Mouse (Mus musculus): ENCODE data around the gene Slc25a34. TPM values are rescaled to one million over a fixed set of nuclear protein-coding genes. Genes with fewer than 3 reads are reported as not detected.

Slc25a34 gene
- total and polyA plus RNA-seq, 3 experiments: 0.16 TPM; not detected in 2

- TF ChIP-seq GATA1 (IDR thresholded peaks at IDR 0.05; ENCODE audit: borderline replicate concordance, low read length) (no peak), CTCF (IDR thresholded peaks at IDR 0.05; ENCODE audit: low read depth, low read length) (peak; percentile 82), POLR2AphosphoS5 (IDR thresholded peaks at IDR 0.05; ENCODE audit: insufficient replicate concordance, low read depth, low read length) (no peak), GATA2 (IDR thresholded peaks at IDR 0.05; ENCODE audit: borderline replicate concordance, low read depth, low read length) (no peak), TAL1 (conservative IDR thresholded peaks at IDR 0.05; ENCODE audit: low read depth, low read length) (no peak)
- no peak overlapping the region for H3K4me3 ChIP-seq (ENCODE audit: low read depth, low read length)
- DNase-seq (ENCODE audit: low spot score): peak; percentile 61
- H3K27me3 ChIP-seq (ENCODE audit: insufficient read depth, low read length): peaks cover 27% of the 10 kb centered on the region
- H3K9me3 ChIP-seq (replicated peaks): no peaks in the 10 kb centered on the region
- H3K4me1 ChIP-seq (ENCODE audit: insufficient read depth, low read depth, low read length): no peaks in the 10 kb centered on the region
- H3K36me3 ChIP-seq (replicated peaks): no peaks in the 10 kb centered on the region
- ATAC-seq (ENCODE audit: extremely low read depth, insufficient number of reproducible peaks, low FRiP score, poor library complexity, severe bottlenecking): no peak
Observed at GRCm38 (mm10) chr4:141574789-141575702, 48.6 kb downstream of the Slc25a34 start.

GRCm38 (mm10) chr4:141573359-141573966, 50.2 kb downstream of the Slc25a34 start:
- DNase-seq (ENCODE audit: low spot score) (no peak), ATAC-seq (ENCODE audit: extremely low read depth, insufficient number of reproducible peaks, low FRiP score, poor library complexity, severe bottlenecking) (no peak)
- H3K4me3 ChIP-seq (ENCODE audit: low read depth, low read length): no peak overlapping the region
- H3K4me1 ChIP-seq (ENCODE audit: insufficient read depth, low read depth, low read length): no peaks in the 10 kb centered on the region
- no peaks in the 10 kb centered on the region for H3K36me3 ChIP-seq (replicated peaks)
- TF ChIP-seq TAL1 (conservative IDR thresholded peaks at IDR 0.05; ENCODE audit: low read depth, low read length): no peak
- TF ChIP-seq POLR2AphosphoS5 (IDR thresholded peaks at IDR 0.05; ENCODE audit: insufficient replicate concordance, low read depth, low read length): no peak
- no peak for TF ChIP-seq GATA2 (IDR thresholded peaks at IDR 0.05; ENCODE audit: borderline replicate concordance, low read depth, low read length)
- TF ChIP-seq CTCF (IDR thresholded peaks at IDR 0.05; ENCODE audit: low read depth, low read length): no peak
- TF ChIP-seq GATA1 (IDR thresholded peaks at IDR 0.05; ENCODE audit: borderline replicate concordance, low read length): no peak
- H3K9me3 ChIP-seq (replicated peaks): no peaks in the 10 kb centered on the region
- peaks cover 27% of the 10 kb centered on the region for H3K27me3 ChIP-seq (ENCODE audit: insufficient read depth, low read length)

DNA sequence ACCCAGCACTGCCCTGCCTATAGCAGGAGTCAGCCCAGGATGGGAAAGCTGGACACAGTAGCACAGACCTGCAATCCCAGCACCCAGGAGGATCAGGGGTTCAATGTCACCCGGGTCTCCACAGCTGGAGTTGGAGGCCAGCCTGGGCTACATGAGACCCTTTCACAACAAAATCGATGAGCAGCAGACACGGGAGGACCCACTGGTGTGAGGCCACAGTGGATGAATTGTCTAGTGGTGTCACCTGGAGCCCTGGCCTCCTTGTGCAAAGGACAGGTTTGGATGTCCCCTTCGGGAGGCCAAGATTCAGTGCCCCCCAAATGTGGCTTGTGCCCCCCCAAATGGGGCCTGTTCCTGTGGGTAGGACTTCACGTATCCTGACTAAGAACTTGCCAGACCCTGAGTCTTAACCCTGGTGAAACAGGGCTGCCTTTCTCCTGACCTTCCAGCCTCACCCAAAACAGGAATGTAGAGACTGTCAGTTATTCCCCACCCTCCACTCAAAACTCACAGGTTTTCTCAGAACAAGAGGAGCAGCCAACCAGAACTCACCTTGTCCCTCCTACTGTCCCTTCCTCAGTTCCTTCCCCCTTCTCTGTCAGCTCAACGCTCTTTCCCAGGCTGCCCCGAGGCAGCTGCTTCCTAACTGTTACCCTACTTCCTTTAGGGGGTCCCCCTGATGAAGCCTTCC, 50.8 kb downstream of the Slc25a34 start:
- TF ChIP-seq TAL1 (conservative IDR thresholded peaks at IDR 0.05; ENCODE audit: low read depth, low read length): no peak
- TF ChIP-seq POLR2AphosphoS5 (IDR thresholded peaks at IDR 0.05; ENCODE audit: insufficient replicate concordance, low read depth, low read length): no peak
- TF ChIP-seq GATA2 (IDR thresholded peaks at IDR 0.05; ENCODE audit: borderline replicate concordance, low read depth, low read length): no peak
- TF ChIP-seq CTCF (IDR thresholded peaks at IDR 0.05; ENCODE audit: low read depth, low read length): no peak
- TF ChIP-seq GATA1 (IDR thresholded peaks at IDR 0.05; ENCODE audit: borderline replicate concordance, low read length): no peak
- no peak overlapping the region for H3K4me3 ChIP-seq (ENCODE audit: low read depth, low read length)
- DNase-seq (ENCODE audit: low spot score) (no peak), ATAC-seq (ENCODE audit: extremely low read depth, insufficient number of reproducible peaks, low FRiP score, poor library complexity, severe bottlenecking) (no peak)
- H3K36me3 ChIP-seq (replicated peaks): no peaks in the 10 kb centered on the region
- peaks cover 27% of the 10 kb centered on the region for H3K27me3 ChIP-seq (ENCODE audit: insufficient read depth, low read length)
- H3K4me1 ChIP-seq (ENCODE audit: insufficient read depth, low read depth, low read length): no peaks in the 10 kb centered on the region
- H3K9me3 ChIP-seq (replicated peaks): no peaks in the 10 kb centered on the region

GRCm38 (mm10) chr4:141571934-141572333, 51.7 kb downstream of the Slc25a34 start:
- Histone ChIP-seq H3K9me3 (replicated peaks) (no peaks in the 10 kb centered on the region), H3K4me1 (ENCODE audit: insufficient read depth, low read depth, low read length) (no peaks in the 10 kb centered on the region), H3K36me3 (replicated peaks) (no peaks in the 10 kb centered on the region), H3K27me3 (ENCODE audit: insufficient read depth, low read length) (peaks cover 24% of the 10 kb centered on the region), H3K4me3 (ENCODE audit: low read depth, low read length) (no peak overlapping the region)
- TF ChIP-seq POLR2AphosphoS5 (IDR thresholded peaks at IDR 0.05; ENCODE audit: insufficient replicate concordance, low read depth, low read length) (no peak), GATA1 (IDR thresholded peaks at IDR 0.05; ENCODE audit: borderline replicate concordance, low read length) (no peak), TAL1 (conservative IDR thresholded peaks at IDR 0.05; ENCODE audit: low read depth, low read length) (no peak), GATA2 (IDR thresholded peaks at IDR 0.05; ENCODE audit: borderline replicate concordance, low read depth, low read length) (no peak), CTCF (IDR thresholded peaks at IDR 0.05; ENCODE audit: low read depth, low read length) (no peak)
- ATAC-seq (ENCODE audit: extremely low read depth, insufficient number of reproducible peaks, low FRiP score, poor library complexity, severe bottlenecking): no peak
- no peak for DNase-seq (ENCODE audit: low spot score)

DNA sequence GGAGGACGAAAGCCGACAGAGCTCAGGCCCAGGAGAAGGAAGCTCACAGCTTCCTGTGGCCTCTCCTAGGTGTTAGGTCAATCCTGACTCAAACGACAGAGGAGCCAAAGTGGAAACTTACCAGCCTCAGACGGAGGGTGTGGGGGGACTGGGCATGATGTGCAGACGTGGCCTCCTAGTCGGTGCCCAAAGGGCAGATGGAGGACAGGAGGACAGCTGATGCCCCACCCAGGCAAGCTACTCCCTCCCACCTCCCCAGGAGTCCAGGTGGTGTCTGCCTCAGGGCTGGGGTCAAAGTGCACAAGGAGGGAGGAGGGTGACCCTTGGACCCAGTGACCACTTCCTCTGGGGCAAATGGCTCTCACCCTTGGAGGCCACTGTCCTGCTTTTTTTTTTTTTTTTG, 52.3 kb downstream of the Slc25a34 start:
- peaks cover 24% of the 10 kb centered on the region for H3K27me3 ChIP-seq (ENCODE audit: insufficient read depth, low read length)

More for the DNA sequence above, 52.3 kb downstream of the Slc25a34 start:
- no peak for DNase-seq (ENCODE audit: low spot score)
- H3K4me3 ChIP-seq (ENCODE audit: low read depth, low read length): no peak overlapping the region
- no peaks in the 10 kb centered on the region for H3K4me1 ChIP-seq (ENCODE audit: insufficient read depth, low read depth, low read length)
- H3K9me3 ChIP-seq (replicated peaks): no peaks in the 10 kb centered on the region
- ATAC-seq (ENCODE audit: extremely low read depth, insufficient number of reproducible peaks, low FRiP score, poor library complexity, severe bottlenecking): no peak
- H3K36me3 ChIP-seq (replicated peaks): no peaks in the 10 kb centered on the region
- TF ChIP-seq GATA1 (IDR thresholded peaks at IDR 0.05; ENCODE audit: borderline replicate concordance, low read length) (no peak), GATA2 (IDR thresholded peaks at IDR 0.05; ENCODE audit: borderline replicate concordance, low read depth, low read length) (no peak), CTCF (IDR thresholded peaks at IDR 0.05; ENCODE audit: low read depth, low read length) (no peak), POLR2AphosphoS5 (IDR thresholded peaks at IDR 0.05; ENCODE audit: insufficient replicate concordance, low read depth, low read length) (no peak), TAL1 (conservative IDR thresholded peaks at IDR 0.05; ENCODE audit: low read depth, low read length) (no peak)
